Mouse (Mus musculus) effector memory CD4-positive, alpha-beta T cell, adult 5 months (primary cell): Measurements from ENCODE around the gene Dync1i1. TPM values are rescaled to one million over a fixed set of nuclear protein-coding genes. Genes with fewer than 3 reads are reported as not detected.

Source experiments
- polyA plus RNA-seq: library from polyadenylated mRNA; unstranded; fragments of 100-300 nt; shearing (Covaris generic); gene quantifications from one replicate; pipeline ENCODE4 v1.2.1, GENCODE M21; 2017

The Dync1i1 gene
- not detected for polyA plus RNA-seq

DNA sequence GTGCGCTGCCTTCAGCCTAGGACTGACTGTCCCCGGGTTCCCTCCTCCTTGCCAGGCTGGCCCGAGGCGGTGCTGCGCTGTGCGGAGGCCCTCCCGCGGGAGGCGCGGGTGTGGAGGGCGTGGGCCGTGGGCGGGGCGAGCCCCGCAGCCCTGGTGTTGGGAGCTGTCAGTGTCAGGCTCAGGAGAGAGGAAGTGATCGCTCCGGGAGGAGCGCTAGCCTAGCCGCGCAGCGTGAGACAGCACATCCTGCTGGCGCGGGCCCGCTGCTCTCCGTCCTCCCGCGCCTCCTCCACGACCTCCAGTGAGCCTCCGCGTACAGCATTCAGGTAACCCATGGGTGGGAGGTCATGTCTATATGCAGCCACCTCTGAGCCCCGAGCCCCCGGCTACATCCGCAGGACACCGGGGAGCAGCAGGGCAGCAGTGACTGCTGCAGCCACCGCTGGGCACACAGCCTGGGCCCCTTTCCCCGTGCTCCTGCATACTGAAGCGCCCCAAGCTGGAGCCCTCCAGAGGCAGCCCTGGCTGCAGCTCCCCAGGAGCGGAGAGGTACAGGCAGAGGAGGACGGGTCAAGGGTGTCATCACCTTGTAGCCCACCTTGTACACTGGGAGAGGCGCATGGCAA is at the start of gene Dync1i1:
Dync1i1 (plus strand) TSS at position 29 of the 626 bp plus-strand sequence.

Other genes with a start within 250 kb of the Dync1i1 start
- gene Pdk4, start 229.3 kb upstream of the Dync1i1 start, polyA plus RNA-seq, result not detected